Mouse (Mus musculus) cerebellum, adult (tissue): ENCODE data around the gene Dlk2.

ENCODE experiments used
- ATAC-seq: cut with Nextera tagmentation; 2 replicates; pipeline ENCODE4 v1.9.2; 2017; ENCODE audit warnings: mild to moderate bottlenecking, moderate library complexity, mixed read lengths; ENCODE audit not compliant: insufficient number of reproducible peaks, low FRiP score, low TSS enrichment

The Dlk2 gene

DNA sequence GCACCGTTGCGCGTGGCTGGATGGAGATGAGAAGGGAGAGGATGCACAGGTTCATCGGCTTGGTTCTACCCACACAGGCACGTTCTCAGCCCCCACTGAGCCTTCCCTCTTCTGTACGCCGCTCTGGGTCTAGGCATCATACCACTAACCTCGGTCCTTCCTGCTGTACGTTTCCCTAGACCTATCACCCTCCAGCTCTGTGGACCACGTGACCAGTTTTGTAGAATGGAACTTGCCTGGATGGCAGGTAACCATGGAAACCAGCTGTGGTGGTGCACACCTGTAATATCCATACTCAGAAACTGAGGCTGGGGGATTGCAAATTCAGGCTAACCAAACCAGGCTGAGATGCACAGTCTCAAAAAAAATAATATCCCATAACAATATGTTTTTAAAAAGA lies 13.3 kb downstream of the Dlk2 start:
- ATAC-seq = no peak

DNA sequence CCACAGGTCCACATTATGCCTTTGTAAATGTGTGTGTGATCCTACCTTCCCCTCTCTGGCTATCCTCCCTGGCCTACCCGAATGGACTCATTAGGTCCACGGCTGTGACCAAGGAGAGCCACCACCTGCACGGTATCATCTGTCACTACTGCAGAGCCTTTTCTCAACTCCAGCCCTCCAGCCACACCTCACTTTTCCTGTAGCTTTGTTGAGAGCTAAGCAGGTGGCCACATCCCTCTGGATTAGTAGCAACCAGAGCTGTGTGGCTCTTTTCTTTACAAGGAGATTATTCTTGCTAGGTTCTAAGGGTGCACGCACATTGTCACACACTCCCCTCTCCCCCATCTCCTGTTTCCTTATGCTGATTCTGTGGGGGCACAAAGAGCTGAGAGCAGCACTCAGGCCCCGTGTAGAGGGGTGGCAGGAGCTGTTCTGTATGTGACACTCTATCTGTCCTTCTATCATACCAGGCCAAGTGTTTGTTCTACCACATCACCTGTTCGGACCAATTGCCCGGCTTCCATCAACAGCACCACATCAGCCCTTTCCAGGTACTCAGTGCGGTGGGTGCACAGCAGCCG lies 16.0 kb downstream of the Dlk2 start:
- no peak for ATAC-seq

DNA sequence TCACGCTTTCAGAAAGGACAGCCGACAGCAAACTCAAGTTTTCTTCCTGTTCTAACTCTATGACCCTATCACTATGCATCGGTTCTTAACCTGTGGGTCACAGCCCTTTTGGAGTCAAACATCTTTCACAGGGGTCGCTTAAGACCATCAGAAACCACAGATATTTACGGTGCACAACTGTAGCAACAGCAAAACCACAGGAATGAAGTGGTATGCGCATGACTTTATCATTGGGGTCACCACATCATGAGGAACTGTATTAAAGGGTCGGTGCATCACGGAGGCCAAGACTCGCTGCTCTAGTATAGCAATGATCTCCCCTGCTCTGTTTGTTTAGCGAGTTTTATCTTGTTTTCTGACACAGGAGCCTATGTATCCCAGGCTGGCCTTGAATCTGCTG lies 18.6 kb downstream of the Dlk2 start:
- ATAC-seq = no peak

DNA sequence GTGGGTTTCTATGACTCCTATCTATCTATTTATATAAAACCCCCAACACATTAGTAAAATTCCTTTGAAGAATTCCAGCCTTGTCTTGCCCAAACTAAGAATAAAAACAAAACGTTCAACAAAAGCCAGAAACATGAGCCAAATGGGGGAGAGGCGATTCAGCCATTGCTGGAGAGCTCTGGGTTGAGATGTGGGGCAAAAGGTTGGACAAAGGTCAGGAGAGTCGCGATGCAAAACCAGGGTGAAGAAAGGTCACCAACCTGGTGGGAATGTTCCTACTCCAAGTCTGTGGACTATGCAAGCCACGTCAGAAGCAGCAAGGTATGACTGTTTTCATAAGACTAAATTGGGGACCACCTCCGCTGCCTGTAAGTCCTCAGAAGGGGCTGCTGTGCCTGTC lies 23.3 kb downstream of the Dlk2 start:
- ATAC-seq = no peak

DNA sequence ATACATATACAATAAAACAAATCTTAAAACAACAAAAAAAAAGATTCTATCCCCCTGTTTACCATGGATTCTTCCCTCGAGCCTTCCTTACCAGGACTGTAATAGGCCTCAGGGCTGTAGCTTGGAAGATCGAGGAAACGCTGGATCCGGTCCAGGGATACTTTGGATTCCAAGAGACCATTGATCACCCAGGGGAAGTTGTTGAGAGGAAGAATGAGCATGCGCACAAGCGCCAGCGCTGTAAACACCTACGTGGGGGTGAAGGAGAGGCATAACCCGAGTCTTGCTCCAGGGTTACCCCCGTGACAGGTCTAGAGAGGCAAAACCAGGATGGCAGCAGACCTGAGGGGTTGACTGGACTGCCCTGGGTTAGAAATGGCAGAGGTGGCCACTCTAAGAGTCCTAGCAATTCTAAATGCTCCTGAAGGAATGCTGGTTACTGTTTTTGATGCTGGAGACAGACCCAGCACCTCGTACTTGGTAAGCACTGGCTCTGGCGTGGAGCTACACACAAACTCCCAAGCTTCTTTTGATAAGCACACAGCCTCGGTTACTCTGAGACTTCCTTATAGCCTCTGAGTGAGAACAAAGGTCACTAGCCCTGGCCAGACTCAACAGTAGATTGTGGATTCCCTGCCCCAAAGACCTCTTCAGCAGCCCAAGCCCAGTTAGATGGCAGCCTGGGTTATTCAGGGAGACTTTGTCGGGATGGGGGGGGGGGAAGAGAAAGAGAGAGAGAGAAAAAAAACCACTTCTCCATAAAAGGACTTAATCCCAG lies 25.0 kb downstream of the Dlk2 start:
- no peak for ATAC-seq

DNA sequence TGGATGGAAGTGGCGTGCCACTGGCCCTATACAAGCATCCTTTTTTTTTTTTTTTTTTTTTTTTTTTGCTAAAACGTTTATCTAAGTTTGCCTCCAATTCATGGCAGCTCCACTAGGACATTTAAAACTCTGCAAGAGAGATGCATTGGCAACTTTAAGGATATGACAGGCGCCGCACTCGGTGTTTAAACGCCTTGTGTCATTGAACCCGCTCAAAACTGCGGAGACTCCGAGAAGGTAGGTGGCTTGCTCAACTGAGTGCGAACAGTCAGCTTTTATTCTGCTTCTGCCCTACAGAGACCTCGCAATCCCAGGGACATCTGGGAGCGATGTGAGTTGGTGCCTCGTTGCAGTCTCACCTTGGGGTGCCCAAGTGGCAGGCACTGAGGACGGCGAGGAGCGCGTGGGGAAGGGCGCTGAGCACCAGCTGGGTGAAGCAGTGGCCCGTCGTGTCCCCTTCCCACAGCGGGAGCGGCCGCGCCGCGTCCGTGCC lies 30.2 kb downstream of the Dlk2 start:
- ATAC-seq = peak; percentile 64

DNA sequence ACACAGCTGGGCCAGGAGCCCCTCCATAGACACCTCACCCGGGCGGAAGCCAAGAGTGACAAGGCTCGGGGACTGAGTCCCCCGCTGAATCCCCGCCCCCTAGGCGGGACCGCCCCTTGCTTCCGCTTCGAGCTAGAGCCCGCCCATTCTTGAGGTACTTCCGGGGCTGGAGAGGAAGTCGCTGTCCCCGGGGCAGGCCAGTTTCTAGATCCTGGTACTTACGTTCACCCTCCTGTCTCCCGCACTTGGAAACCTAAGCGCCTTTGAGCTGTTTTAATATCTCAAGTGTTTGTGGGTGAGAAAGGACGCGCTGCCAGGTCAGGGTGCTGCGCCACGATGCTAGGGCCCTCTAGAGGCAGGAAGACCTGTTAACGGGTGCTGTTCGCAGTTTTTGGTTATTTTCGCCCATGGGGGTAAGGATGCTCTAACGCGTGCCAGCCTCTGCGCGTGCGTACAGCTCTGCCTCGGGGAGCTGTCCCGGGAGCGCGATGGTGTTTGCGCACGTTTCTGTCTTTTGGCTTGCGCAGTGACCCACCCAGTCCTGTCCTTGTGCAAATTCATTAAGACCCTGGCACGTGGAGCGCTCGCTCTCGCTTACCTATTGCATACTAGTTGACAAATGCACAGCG lies 30.8 kb downstream of the Dlk2 start, which contains the start of gene Abcc10:
Gene Abcc10, minus strand, starts transcription at position 447 of the 629 bp plus-strand sequence.
- ATAC-seq = peak; percentile 99

DNA sequence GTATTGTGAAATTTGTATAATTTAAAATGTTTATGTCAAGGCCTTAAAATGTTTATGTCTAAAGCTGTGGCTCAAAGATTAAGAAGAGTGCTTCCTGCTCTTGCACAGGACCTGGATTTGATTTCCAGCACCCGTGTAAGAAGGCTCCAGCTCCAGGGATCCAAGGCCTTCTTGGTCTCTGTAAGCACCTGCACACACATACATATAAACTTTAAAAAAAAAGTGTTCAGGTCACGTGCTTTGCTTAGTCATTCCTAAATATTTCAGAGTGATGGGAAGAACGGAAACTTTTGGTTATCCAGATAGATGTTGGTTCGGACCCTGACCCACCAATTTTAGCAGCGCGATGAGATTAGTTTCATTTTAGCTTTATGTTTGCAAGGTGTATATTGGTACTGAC lies 31.5 kb downstream of the Dlk2 start:
- ATAC-seq = no peak

DNA sequence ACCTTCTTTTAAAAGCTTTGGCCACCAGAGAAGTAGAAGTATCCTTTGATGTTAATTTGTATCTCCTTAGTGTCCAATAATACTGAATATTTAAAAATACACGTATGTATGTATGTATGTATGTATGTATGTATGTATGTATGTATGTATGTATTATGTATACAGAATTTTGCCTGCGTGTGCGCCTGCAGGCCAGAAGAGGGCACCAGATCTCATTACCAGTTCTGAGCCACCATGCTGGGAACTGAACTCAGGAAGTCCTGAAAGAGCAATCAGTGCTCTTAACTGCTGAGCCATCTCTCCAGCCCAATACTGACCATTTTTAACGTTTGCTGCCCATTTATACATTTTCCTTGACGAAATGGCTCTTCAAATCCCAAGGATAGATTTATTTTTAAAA lies 39.3 kb downstream of the Dlk2 start:
- ATAC-seq = no peak

DNA sequence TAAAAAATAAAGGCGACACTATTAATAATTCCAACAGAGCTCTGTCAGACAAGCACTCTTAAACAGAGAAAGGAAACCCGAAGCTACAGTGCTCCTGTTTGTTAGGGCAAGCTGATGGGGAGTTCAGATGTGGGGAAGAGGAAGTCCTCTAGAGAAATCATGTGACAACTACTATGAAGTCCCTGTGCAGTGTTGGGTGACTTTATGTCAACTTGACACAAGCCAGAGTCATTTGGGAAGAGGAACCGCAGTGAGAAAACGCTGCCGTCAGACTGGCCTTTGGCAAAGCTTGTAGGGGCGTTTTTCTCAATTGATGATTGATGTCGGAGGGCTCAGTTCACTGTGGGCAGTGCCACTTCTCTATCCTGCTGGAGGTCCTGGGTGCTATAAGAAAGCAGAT lies 44.0 kb downstream of the Dlk2 start:
- ATAC-seq = no peak

DNA sequence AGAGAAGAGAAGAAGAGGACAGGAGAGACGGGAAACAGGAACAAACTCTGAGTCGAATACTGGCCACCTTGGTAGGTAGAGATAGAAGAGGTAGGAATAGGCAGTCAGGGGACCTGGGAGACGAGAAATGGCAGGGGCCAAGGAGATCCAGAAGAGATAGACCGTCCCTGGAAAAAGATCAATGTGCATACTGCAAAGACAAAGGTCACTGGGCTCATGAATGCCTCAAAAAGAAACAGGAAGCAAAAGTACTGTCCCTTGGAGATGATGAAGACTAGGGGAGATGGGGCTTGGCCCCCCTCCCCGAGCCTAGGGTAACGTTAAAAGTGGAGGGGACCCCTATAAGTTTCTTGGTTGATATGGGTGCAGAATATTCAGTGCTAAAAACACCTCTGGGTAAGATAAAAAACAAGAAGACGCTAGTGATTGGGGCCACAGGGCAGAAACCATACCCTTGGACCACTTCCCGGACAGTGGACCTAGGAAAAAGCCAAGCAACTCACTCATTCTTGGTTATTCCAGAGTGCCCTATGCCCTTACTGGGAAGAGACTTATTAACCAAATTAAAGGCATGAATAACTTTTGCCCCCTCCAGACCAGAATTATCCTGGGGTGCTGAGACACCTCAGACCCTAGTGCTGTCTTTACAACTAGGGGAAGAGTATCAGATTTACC lies 53.9 kb downstream of the Dlk2 start:
- ATAC-seq = no peak
